Mouse (Mus musculus): ENCODE measurements around the gene Prkn.

DNA sequence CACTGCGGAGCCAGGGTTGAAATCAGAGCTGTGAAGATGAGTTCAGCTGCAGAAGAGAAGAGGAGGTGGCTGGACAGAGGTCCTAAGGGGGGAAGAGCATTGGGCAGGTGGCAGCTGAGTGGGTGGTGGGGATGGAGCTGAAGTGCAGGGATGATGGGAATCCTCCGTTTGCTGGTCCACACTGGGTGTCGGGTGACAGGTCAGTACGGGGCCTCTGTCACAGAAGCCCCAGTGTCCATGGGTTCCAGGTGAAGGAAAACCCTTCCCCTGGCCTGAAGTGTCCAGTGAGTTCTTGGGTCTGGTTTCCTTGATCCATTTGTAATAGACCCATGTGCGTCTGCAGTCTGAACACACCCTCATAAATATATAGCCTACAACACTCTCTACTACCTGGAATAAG lies 1195.2 kb downstream of the Prkn start:
- no peak for TF ChIP-seq CTCF (IDR thresholded peaks at IDR 0.05; ENCODE audit: borderline replicate concordance, insufficient read depth, low read depth, low read length)
- no peak for TF ChIP-seq POLR2A (IDR thresholded peaks at IDR 0.05; ENCODE audit: borderline replicate concordance, insufficient read depth, low read length)

Measured in cerebellum, adult 2 months (tissue).